Mouse (Mus musculus) limb, embryonic 10.5 days (tissue): ENCODE data around the gene Tent4b. TPM values are rescaled to one million over a fixed set of nuclear protein-coding genes. Genes with fewer than 3 reads are reported as not detected.

Experiments used
- DNase-seq: peaks from one replicate; pipeline ENCODE4 v3.0.0-alpha.2; 2017; ENCODE audit warnings: low spot score
- H3K27ac ChIP-seq: fragments of 300-500 bp; sonication (generic); 2 replicates; pipeline ENCODE4 v1.5.1; 2016; ENCODE audit warnings: mild to moderate bottlenecking
- H3K27me3 ChIP-seq: fragments of 300-500 bp; sonication (generic); 2 replicates; pipeline ENCODE4 v1.6.1; 2016; ENCODE audit warnings: low read depth, mild to moderate bottlenecking; ENCODE audit not compliant: poor library complexity, severe bottlenecking
- H3K36me3 ChIP-seq: fragments of 300-500 bp; sonication (generic); 2 replicates; pipeline ENCODE4 v1.6.1; 2016; ENCODE audit warnings: mild to moderate bottlenecking, moderate library complexity
- H3K4me1 ChIP-seq: fragments of 300-500 bp; sonication (generic); 2 replicates; pipeline ENCODE4 v1.6.1; 2016
- H3K4me3 ChIP-seq: fragments of 300-500 bp; sonication (generic); 2 replicates; pipeline ENCODE4 v1.5.1; 2016; ENCODE audit warnings: mild to moderate bottlenecking, moderate library complexity
- H3K9me3 ChIP-seq: fragments of 300-500 bp; sonication (generic); replicated peaks from 2 replicates; pipeline ENCODE4 v1.6.1; 2016; ENCODE audit warnings: mild to moderate bottlenecking
- WGBS: fragments of 180-500 bp; shearing (Covaris S2); methylation state at CpG from one replicate; pipeline ENCODE4 v1.1.7; 2016; 5-methylcytosine and 5-hydroxymethylcytosine counted together
- polyA plus RNA-seq: library from polyadenylated mRNA; unstranded; fragments of >200 nt; fragmentation: Nextera tagmentation; extraction: Ambion mirVana; gene quantifications from 2 replicates; pipeline ENCODE4 v1.2.1, GENCODE M21; 2016

Tent4b gene
- polyA plus RNA-seq, 1 experiment from 2014 or later = 9.9 TPM

GRCm38 (mm10) chr8:88286421-88286960, 87.5 kb downstream of the Tent4b start:
- Histone ChIP-seq H3K9me3 (no peaks in the 10 kb centered on the region), H3K4me1 (peaks cover 52% of the 10 kb centered on the region), H3K4me3 (no peak overlapping the region), H3K36me3 (no peaks in the 10 kb centered on the region), H3K27me3 (no peaks in the 10 kb centered on the region), H3K27ac (no peak overlapping the region)
- DNase-seq = no peak
- 91% methylated on average over 14 of the region's 14 CpGs for WGBS

- WGBS = 68% methylated on average over 12 of the region's 12 CpGs
- no peak for DNase-seq
- Histone ChIP-seq H3K36me3 (no peaks in the 10 kb centered on the region), H3K4me3 (no peak overlapping the region), H3K27ac (peak overlapping the region; percentile 80), H3K27me3 (no peaks in the 10 kb centered on the region), H3K4me1 (peaks cover 34% of the 10 kb centered on the region), H3K9me3 (no peaks in the 10 kb centered on the region)
Observed at GRCm38 (mm10) chr8:88288622-88289242, 89.7 kb downstream of the Tent4b start.

DNA sequence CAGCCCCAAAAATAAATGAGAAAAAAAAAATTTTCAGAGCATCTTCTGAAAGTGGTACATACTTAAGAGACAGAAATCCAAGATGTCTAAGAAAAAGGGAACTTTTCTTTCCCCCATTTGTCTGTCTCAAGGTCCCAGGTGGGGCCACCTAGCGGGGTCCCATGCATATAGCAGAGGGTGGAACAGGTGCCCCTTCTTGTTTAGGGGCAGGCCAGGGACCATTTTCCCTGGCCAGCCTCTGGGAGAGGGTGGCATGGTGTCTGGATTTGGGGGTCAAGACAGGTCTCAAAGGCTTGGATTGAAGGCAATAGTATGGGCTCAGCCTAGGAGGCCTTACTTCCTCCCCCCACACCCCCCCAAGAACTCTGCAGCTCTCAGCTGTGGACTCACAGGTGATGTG, 90.9 kb downstream of the Tent4b start:
- H3K4me3 ChIP-seq = no peak overlapping the region
- 63% methylated on average over 1 of the region's 1 CpGs for WGBS
- no peak for DNase-seq
- no peak overlapping the region for H3K27ac ChIP-seq
- H3K27me3 ChIP-seq = no peaks in the 10 kb centered on the region
- peaks cover 33% of the 10 kb centered on the region for H3K4me1 ChIP-seq
- no peaks in the 10 kb centered on the region for H3K9me3 ChIP-seq
- H3K36me3 ChIP-seq = no peaks in the 10 kb centered on the region

DNA sequence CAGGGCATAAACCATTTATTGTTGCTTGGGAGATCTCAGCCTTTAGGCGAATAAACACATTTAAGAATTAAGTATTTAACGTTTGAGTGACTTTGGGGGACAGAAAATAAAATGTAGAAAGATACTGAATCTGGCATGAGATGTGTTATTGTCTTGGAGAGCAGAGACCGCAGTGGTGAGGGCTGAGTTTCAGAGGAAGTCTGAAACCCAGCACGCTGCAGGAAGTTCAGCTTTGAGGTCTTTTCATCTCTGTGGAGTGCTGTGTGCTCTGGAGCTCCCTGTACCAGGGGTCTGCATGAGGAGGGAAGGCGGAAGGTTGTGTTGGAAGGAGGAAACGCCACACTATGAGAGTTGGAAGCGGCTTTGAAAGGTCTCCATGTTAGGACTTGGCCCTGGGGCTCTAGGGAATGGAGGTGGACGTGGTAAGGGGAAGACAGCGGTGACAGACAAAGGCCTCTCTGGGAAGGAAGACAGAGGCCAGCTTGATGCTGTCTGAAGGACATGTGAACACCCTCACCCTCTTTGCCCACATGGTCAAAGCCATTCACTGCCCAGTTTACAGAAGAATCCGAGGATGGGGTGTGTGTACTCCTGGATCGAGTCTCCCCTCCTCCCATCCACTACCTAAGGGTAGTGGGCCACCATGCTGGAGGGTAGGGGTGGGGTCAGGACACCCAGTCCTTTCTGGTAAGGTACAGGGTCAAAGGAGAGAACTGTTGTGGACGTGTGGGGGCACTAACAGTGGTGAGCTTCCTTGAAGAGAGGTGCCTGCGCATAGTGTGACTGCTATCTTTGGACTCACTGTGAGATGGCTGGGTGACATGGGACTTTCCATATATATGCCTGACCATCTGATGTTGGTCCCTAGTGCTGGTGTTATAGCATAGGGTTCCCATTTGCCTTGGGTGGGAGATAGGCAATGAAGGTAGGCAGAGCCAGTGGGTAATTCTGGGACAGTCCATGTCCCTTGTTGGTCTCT, 91.6 kb downstream of the Tent4b start:
- no peak for DNase-seq
- no peak overlapping the region for H3K4me3 ChIP-seq
- peaks cover 27% of the 10 kb centered on the region for H3K4me1 ChIP-seq
- no peaks in the 10 kb centered on the region for H3K36me3 ChIP-seq
- no peak overlapping the region for H3K27ac ChIP-seq
- 86% methylated on average over 13 of the region's 13 CpGs for WGBS
- no peaks in the 10 kb centered on the region for H3K9me3 ChIP-seq
- no peaks in the 10 kb centered on the region for H3K27me3 ChIP-seq

- no peak for DNase-seq
- Histone ChIP-seq H3K36me3 (no peaks in the 10 kb centered on the region), H3K27ac (no peak overlapping the region), H3K4me1 (peaks cover 22% of the 10 kb centered on the region), H3K4me3 (no peak overlapping the region), H3K9me3 (no peaks in the 10 kb centered on the region), H3K27me3 (no peaks in the 10 kb centered on the region)
- 89% methylated on average over 11 of the region's 11 CpGs for WGBS
Observed at GRCm38 (mm10) chr8:88291305-88291690, 92.3 kb downstream of the Tent4b start.

DNA sequence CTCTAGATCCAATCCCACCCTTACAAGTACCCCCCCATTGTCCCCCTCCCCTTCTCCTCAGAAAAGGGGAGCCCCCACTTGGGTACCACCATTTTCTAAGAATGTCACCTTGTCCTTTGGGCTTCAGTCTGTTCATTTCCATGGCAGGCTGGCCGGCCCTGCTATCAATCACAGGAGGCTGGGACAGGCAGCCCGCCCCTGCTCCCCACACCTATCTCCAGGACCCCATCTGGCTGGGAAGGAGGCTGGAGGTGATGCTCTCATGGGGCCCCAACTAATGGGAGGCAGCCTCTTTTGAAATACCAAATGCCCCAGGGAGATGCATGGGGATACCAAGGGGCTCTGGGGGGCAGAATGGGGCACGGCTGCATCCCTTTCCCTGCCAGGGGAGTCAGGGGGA, 93.9 kb downstream of the Tent4b start:
- H3K27me3 ChIP-seq = no peaks in the 10 kb centered on the region
- H3K4me3 ChIP-seq = no peak overlapping the region
- 80% methylated on average over 3 of the region's 3 CpGs for WGBS
- H3K27ac ChIP-seq = no peak overlapping the region
- no peaks in the 10 kb centered on the region for H3K36me3 ChIP-seq
- H3K4me1 ChIP-seq = peaks cover 26% of the 10 kb centered on the region
- DNase-seq = no peak
- H3K9me3 ChIP-seq = no peaks in the 10 kb centered on the region

- Histone ChIP-seq H3K4me3 (no peak overlapping the region), H3K27ac (no peak overlapping the region; the same call in 1 of the 2 replicates), H3K27me3 (no peaks in the 10 kb centered on the region), H3K4me1 (peaks cover 25% of the 10 kb centered on the region), H3K36me3 (no peaks in the 10 kb centered on the region), H3K9me3 (no peaks in the 10 kb centered on the region)
- 92% methylated on average over 9 of the region's 9 CpGs for WGBS
- no peak for DNase-seq
Observed at GRCm38 (mm10) chr8:88293590-88294356, 94.8 kb downstream of the Tent4b start.

DNA sequence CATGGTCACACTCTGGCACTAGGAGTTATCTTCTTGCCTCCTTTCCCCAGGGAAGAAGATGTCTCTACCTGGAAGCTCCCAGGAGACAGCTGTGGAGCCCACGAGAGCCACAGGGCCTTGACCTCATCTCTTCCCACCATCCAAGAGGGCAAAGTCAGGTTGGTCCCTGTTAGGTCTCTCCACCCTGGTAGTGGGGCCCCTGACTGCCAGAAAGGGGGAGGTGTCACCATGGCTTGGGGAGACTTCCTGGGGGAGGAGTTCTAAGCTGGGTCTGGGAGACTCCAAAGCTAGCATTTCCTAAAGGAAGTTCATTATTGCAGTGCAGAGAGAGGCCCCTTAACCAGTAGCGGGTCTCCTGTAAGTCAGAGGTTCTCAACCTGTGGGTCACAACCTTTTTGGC, 96.0 kb downstream of the Tent4b start:
- WGBS = 95% methylated on average over 2 of the region's 2 CpGs
- DNase-seq = no peak

GRCm38 (mm10) chr8:88297976-88298732, 99.1 kb downstream of the Tent4b start:
- 53% methylated on average over 12 of the region's 12 CpGs for WGBS
- Histone ChIP-seq H3K4me3 (no peak overlapping the region), H3K27ac (peak overlapping the region; percentile 57), H3K9me3 (no peaks in the 10 kb centered on the region), H3K36me3 (no peaks in the 10 kb centered on the region), H3K27me3 (no peaks in the 10 kb centered on the region), H3K4me1 (peaks cover 42% of the 10 kb centered on the region)
- DNase-seq = no peak

More for the DNA sequence above, 96.0 kb downstream of the Tent4b start:
- Histone ChIP-seq H3K9me3 (no peaks in the 10 kb centered on the region), H3K27ac (peak overlapping the region; percentile 37), H3K27me3 (no peaks in the 10 kb centered on the region), H3K4me1 (peaks cover 22% of the 10 kb centered on the region), H3K36me3 (no peaks in the 10 kb centered on the region), H3K4me3 (no peak overlapping the region)

DNA sequence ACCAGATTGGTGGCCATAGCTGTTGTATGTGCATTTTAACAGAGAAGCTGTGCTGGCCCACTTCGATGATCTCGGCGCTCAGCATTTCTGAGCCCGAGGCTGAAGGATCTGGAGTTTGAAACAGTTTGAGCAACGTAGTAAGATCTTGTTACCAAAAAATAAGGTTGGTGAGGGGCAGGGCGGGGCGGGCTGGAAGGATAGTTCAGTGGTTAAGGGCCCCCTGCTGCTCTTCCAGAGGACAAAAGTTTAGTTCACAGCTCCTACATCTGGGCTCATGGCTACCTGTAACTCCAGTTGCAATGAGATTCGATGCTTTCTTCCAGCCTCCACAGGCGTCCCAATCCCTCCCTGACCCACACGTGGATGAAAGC, 99.7 kb downstream of the Tent4b start:
- Histone ChIP-seq H3K36me3 (no peaks in the 10 kb centered on the region), H3K9me3 (no peaks in the 10 kb centered on the region), H3K4me1 (peaks cover 42% of the 10 kb centered on the region), H3K4me3 (no peak overlapping the region), H3K27me3 (no peaks in the 10 kb centered on the region), H3K27ac (peak overlapping the region; percentile 62)
- DNase-seq = no peak
- WGBS = 88% methylated on average over 10 of the region's 10 CpGs

- WGBS = 80% methylated on average over 10 of the region's 10 CpGs
- Histone ChIP-seq H3K27ac (peak overlapping the region; percentile 62), H3K4me1 (peaks cover 33% of the 10 kb centered on the region), H3K4me3 (no peak overlapping the region), H3K27me3 (no peaks in the 10 kb centered on the region), H3K9me3 (no peaks in the 10 kb centered on the region), H3K36me3 (no peaks in the 10 kb centered on the region)
- DNase-seq = no peak
Observed at GRCm38 (mm10) chr8:88299907-88300603, 101.0 kb downstream of the Tent4b start.
